Mouse (Mus musculus) embryonic fibroblast, embryonic 13.5 days (primary cell): ENCODE measurements around the gene Dus1l. TPM values are rescaled to one million over a fixed set of nuclear protein-coding genes. Genes with fewer than 3 reads are reported as not detected.
"Not testable (repeated sequence)": the region's sequence is repeated elsewhere in the genome, so short reads cannot be mapped to it uniquely, and the experiment has no call there.

Experiments
- H3K27ac ChIP-seq: 2 replicates; pipeline ENCODE4 v1.5.1; 2012; ENCODE audit warnings: low read length, control low read depth, inconsistent platforms; ENCODE audit not compliant: insufficient read depth
- H3K4me1 ChIP-seq: 2 replicates; pipeline ENCODE4 v1.6.1; 2011; ENCODE audit warnings: low read length; ENCODE audit not compliant: control insufficient read depth, insufficient read depth
- H3K4me3 ChIP-seq: 2 replicates; pipeline ENCODE4 v1.5.1; 2011; ENCODE audit warnings: mild to moderate bottlenecking, control low read depth, low read length; ENCODE audit not compliant: insufficient read depth
- CTCF ChIP-seq: IDR thresholded peaks from 2 replicates; pipeline ENCODE4 v1.5.1; 2011; ENCODE audit warnings: mild to moderate bottlenecking, control low read depth, low read length, moderate library complexity, borderline replicate concordance; ENCODE audit not compliant: insufficient read depth
- POLR2A ChIP-seq: IDR thresholded peaks from 2 replicates; pipeline ENCODE4 v1.6.1; 2011; ENCODE audit warnings: low read depth, mild to moderate bottlenecking, control low read depth, low read length, moderate library complexity
- polyA plus RNA-seq: library from polyadenylated mRNA; stranded (reverse); fragments of >200 nt; gene quantifications from 2 replicates; pipeline ENCODE4 v1.2.4, GENCODE M21; 2011; ENCODE audit warnings: low read depth; ENCODE audit not compliant: missing spikeins, insufficient read length

Dus1l gene
- polyA plus RNA-seq, 1 experiment, result 24.0 TPM

DNA sequence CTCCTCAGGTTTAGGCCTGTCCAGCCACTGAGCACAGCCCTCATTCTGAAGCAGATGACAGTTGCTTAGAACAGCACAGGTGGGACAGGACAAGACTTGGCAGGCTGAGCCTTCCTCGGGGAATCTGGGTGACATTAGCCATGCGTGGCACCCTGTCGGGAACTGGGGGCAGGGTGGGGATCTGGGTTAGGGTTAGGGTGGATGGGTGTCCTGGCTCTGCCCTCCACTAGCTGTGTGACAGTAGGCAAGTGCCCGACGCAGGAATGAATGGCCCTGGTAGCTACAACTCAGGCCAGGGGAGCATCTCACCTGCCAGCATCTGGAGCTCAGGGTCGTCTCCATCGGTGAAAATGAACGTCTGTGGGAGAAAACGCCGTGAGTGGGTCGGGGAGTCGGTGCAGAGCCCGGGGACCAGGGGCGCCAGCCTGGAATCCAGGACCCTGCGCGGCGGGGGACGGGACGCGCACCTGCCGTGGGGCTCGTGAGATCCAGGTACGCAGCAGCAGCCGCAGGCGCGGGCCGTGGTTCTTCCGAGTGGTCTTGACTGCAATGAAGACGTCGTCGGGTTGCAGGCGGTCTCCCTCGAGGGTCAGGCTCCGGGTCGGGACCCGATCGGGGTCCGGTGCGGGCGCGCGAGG is 12.7 kb downstream of the Dus1l start:
- H3K27ac ChIP-seq, result no peak overlapping the region
- no peak for TF ChIP-seq POLR2A
- TF ChIP-seq CTCF, result no peak
- H3K4me3 ChIP-seq, result peak overlapping the region; percentile 83
- H3K4me1 ChIP-seq, result peaks cover 3% of the 10 kb centered on the region; the same call in 1 of the 2 replicates

DNA sequence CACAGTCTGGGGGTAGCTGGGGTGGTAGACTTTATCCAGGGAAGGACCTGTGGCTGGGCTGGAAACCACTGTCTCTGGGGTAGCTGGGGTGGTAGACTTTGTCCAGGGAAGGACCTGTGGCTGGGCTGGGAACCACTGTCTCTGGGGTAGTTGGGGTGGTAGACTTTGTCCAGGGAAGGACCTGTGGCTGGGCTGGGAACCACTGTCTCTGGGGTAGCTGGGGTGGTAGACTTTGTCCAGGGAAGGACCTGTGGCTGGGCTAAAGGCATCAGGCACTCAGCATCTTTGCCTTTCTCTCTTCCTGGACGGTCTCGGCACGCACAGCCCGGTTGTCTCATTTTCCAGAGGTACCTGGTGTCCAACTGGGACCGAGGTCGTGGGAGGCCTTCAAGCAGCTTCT is 14.8 kb downstream of the Dus1l start:
- H3K4me1 ChIP-seq, H3K27ac ChIP-seq, H3K4me3 ChIP-seq: not testable (repeated sequence)

DNA sequence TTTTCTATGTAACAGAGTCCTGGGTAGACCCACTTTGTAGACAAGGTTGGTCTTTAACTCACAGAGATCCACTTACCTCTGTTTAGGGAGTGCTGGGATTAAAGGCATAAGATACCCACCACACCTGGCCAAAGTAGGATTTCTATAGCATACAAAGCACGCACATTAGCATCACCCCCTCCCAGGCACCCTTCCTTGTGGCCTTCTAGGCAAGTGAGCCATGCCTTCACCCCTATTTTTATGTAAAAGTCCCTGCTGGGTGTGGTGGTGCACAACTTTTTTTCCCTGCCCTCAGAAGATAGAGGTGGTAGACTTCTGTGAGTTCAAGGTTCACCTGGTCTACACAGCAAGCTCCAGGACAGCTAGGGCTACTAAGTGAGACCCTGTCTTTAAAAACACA is 16.3 kb downstream of the Dus1l start:
- Histone ChIP-seq H3K27ac (no peak overlapping the region), H3K4me1 (no peaks in the 10 kb centered on the region), H3K4me3 (no peak overlapping the region)
- no peak for TF ChIP-seq CTCF
- no peak for TF ChIP-seq POLR2A

DNA sequence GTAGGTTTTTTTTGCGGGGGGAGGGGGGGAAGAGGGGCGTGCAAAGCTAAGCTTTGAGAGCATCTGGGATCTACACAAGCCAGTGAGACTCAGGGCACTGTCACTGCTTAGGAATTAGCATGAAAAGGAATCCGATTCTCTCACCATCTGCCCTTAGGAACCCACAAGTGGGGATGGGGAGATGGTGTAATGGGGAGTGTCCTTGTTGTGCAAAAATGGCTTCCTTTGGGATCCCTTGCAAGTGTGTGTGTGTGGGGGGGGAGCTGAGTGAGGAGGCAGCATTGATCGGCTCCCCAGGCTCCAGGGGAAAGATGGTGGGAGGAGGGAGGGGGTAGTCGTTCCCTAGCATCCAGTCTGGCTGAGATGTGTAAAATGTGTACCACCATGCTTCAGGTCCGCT is 19.1 kb downstream of the Dus1l start:
- TF ChIP-seq CTCF (no peak), POLR2A (no peak)
- Histone ChIP-seq H3K4me1 (peaks cover 2% of the 10 kb centered on the region; the same call in 1 of the 2 replicates), H3K27ac (no peak overlapping the region), H3K4me3 (no peak overlapping the region)

DNA sequence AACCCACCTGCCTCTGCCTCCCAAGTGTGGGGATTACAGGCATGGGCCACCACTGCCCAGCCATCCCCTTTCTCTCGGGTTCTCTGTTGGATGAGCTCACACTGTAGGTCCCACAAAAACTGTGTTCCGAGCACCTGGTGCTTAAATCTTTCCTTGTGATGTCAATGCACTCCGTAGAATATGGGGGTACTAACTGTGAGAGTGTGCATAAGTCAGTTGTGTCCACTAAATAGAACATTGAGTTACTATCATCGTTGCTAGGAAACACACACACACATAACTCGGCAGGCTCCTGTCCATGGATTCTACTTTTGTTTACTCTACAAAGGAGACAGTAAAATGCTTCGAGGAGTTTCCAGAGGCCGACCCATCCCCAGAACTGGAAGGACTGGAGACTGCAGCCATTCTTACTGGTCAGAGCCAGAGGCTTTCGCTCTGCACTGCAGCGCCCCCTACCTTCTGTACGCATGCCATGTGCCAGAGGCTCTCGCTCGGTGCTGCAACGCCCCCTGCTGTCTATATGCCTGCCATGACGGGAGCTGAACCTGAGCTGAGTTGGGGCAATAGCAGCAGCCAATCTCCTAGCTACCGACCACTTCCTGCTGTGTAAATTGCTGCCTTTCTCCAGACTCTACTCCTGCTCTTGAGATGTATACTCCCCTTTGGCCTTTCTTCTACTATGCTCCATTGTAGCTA is 20.3 kb downstream of the Dus1l start:
- Histone ChIP-seq H3K4me1 (peaks cover 2% of the 10 kb centered on the region; the same call in 1 of the 2 replicates), H3K27ac (no peak overlapping the region), H3K4me3 (no peak overlapping the region)
- TF ChIP-seq CTCF (peak; percentile 100), POLR2A (no peak)

DNA sequence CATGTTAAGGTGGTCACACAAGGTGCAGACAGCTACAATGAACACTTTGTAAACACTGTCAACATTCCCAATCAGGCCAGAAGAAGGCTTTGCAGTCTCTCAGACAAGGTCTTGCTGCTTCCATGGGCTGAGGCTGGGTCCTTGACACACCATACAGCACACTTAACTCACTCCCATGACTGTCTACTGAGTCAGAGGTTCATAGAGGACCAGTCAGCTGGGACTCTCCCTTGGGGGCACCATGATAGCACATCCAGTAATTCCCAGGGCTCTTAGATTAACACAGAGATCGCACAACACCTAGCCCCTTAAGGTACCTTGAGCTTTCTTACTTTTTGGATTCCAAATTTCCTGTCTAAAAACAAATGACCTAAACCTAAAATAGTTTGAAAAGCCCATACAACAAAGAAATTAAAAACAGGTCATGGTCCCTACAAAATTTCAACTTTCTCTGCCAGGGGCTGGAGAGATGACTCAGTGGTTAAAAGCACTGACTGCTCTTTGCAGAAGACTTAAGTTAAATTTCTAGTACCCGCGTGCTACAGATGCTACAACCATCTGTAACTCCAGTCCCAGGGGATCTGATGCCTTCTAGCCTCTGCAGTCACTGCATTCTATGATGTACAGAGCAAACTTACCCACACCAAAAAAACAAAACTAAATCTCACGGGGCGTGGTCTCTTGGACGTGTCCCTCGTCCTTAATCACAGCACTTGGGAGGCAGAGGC is 22.6 kb downstream of the Dus1l start:
- TF ChIP-seq POLR2A (no peak), CTCF (no peak)
- Histone ChIP-seq H3K4me1 (peaks cover 2% of the 10 kb centered on the region; the same call in 1 of the 2 replicates), H3K27ac (no peak overlapping the region), H3K4me3 (no peak overlapping the region)

DNA sequence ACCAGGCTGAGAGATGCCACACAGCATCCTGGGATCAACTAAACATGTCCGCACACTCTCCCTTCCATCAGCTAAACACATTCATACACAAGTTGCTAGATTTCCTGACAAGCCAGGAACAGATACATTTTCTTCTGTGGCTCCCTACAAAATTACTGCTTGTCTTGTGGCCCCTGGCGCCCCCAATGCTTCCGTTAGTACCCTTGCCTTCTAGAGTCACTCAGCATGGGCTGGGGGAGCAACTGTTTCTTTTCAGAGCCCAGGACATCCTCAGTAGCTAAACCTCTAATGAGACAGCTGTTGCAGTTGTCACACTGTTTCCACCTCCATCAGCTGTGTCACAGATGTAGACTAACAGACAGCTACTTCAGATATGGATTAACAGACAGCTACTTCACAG is 23.5 kb downstream of the Dus1l start:
- TF ChIP-seq CTCF (no peak), POLR2A (no peak)
- Histone ChIP-seq H3K27ac (no peak overlapping the region), H3K4me3 (no peak overlapping the region), H3K4me1 (peaks cover 2% of the 10 kb centered on the region; the same call in 1 of the 2 replicates)

DNA sequence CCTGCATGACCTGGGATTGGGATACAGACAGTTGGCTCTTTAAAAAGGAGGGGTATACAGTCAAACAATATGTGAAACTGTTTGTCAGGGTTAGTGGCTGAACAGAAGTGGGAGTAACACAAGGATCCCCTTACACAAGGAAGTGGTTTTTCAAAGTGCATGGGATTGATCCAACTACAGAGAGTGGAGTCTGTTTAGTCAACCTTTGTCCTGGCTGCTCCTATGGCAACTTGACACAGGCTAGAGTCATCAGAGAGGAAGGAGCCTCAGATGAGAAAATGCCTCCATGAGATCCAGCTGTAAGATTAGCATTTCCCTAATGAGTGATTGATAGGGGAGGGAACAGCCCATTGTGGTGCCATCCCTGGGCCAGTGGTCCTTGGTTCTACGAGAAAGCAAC is 28.0 kb downstream of the Dus1l start:
- Histone ChIP-seq H3K4me1 (no peaks in the 10 kb centered on the region), H3K27ac (no peak overlapping the region), H3K4me3 (no peak overlapping the region)
- TF ChIP-seq POLR2A, result no peak
- TF ChIP-seq CTCF, result no peak

DNA sequence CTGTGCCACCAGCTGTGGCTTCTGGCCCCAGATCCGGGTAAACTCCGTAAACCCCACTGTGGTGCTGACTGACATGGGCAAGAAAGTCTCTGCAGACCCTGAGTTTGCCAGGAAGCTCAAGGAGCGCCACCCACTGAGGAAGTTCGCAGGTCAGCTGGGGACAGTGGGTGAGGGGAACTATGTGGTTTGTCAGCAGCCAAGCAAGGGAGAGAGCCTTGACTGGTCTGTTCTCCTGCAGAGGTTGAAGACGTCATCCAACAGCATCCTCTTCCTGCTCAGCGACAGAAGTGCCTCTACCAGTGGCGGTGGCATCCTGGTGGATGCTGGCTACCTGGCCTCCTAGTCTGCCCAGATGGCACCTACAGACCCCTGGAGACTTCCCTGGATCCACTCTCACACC is 29.2 kb downstream of the Dus1l start:
- not testable (repeated sequence) for H3K27ac ChIP-seq, H3K4me3 ChIP-seq, H3K4me1 ChIP-seq

DNA sequence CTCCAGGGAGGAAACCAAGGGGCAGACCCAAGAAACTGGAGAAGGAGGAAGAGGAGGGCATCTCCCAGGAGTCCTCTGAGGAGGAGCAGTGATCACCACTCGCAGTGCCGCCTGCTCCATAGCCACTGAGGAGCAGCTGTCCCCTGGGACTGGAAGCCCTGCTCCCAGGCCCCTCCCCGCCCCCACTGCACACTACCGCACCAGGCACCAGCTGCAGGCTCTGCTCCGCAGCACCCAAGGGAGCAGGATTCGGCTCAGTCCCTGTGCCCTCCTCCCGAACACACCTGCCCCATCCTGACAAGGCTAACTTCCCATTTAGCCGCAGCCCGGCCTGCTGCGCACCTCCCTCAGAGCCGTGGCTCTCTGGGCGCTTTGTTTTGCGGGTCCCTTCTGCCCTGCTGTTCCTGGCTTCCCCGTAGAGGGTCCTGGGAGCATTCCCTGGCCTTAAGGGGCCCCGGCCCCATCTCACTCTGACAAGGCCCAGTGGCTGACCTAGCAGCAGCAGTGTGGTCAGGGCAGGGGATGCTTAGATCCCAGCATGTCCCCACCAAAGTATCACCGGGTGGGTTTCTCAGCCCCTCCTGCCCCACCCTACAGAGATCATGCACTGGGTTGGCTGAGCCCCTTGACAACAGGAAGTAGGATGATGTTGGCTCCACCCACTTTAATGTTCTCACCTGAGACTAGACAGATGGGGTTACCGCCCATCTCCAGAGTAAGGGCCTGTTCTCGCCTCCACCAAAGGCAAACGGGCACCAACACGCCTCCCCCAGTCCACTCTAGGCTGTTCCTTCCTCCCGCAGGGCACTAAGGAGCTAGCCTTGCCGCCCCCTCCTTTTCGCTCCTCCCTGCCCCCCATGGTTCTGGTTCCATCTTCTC is 32.8 kb downstream of the Dus1l start:
- not testable (repeated sequence) for H3K27ac ChIP-seq, H3K4me3 ChIP-seq, H3K4me1 ChIP-seq

DNA sequence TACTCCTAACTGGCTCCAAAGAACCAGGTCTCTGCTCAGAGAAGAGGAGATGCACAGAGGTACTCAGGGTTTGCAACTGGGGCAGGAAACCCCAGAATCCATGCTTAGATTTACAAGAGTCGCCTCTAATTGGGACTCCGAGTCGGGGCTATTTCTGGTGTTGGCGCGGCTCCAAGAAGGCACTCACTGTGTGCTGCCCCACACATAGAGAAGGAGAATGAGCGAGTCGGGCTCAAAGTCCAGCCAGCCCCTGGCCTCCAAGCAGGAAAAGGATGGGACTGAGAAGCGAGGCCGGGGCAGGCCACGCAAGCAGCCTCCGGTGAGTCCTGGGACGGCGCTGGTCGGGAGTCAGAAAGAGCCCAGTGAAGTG is 33.5 kb downstream of the Dus1l start, which contains the start of gene Hmga1b:
TSS of gene Hmga1b (plus strand) at position 123 of the 370 bp plus-strand sequence.
- H3K4me1 ChIP-seq, H3K27ac ChIP-seq, H3K4me3 ChIP-seq: not testable (repeated sequence)
